Mouse (Mus musculus): ENCODE results near the gene Ddx59. TPM values are rescaled to one million over a fixed set of nuclear protein-coding genes. Genes with fewer than 3 reads are reported as not detected.

Gene Ddx59
- 16.7 and 19.0 TPM in 2 replicates for polyA plus RNA-seq (2015; fragmentation: Nextera tagmentation; extraction: Ambion mirVana)

DNA sequence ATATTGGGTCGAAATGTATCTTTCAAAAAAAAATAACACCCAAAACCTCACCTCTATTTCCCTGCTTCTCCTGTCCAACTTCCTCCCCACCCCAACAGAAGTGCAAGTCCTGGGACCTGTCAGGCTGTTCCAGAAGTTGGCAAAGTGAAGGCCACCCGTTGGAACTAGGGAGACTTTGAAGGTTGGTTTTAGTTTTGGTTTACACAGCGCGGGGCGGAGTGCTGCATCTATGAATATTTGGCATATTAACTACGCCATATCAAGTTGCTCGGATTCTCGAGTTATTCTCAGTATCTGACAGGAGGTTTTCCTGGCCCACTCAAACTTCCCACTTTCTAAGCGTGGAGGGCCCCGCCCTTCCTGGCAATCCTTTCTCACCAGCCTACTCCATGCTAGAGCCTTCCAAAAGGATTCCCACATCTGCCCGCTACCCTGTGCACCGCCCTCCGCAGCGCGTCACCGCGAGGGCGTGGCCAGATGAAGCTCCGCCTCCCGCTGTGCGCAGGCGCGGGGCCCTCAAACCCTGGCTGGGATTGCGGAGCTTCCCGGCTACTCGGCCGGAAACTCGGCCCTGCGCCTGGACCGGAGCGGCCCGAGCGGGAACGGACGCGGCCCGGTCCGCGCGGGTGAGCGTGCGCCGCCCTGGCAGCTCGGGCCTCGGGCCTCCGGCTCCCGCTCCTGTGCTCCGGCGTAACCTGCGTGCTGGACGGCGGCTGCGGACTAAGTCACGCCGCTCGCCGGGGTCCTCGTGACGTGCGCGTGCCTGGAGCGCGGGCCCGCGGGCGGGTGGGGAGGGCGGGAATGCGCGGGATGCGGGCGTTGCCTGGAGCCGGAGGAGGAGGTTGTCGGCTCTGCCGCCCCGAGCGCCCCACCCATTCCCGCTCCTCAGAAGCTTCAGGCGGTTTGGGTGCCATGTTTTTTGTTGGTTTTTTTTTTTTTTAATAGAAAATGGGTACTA is at the start of gene Ddx59:
Ddx59 (plus strand) TSS at position 474 of the 958 bp plus-strand sequence.
- Histone ChIP-seq H3K27me3 (no peaks in the 10 kb centered on the region), H3K4me1 (replicated peaks) (peaks cover 15% of the 10 kb centered on the region), H3K4me2 (replicated peaks) (peak within 1 kb of the TSS; percentile 59), H3K4me3 (replicated peaks) (peak within 1 kb of the TSS; percentile 67), H3K9ac (replicated peaks) (peak within 1 kb of the TSS; percentile 81), H3K36me3 (peaks cover 8% of the 10 kb centered on the region), H3K9me3 (no peaks in the 10 kb centered on the region), H3K27ac (peak within 1 kb of the TSS; percentile 96)
- peak; percentile 100 for ATAC-seq
- 3% methylated on average over 78 of the region's 78 CpGs for WGBS

DNA sequence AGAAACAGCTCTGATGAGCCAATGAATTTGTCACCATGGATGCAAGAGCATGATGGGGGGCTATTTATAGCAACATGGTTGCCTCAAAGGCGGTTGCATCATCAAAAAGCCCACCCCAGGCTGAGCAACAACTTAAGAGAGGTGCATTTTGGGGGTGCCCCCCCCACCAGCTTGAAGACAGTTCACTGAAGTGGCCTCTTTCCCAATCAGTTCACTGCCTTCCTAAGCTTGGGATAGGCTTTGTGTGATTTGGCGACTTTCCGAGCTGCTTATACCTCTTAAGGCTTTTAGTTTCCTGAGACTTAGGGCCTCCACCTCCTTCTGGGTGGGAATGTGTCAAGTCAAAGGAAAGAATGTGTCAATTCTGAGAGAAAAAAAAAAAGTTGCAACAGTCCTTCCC is 49.1 kb upstream of the Ddx59 start:
- ATAC-seq: no peak
- H3K36me3 ChIP-seq: no peaks in the 10 kb centered on the region
- no peak overlapping the region for H3K4me2 ChIP-seq (replicated peaks)
- H3K27me3 ChIP-seq: no peaks in the 10 kb centered on the region
- H3K4me3 ChIP-seq (replicated peaks): no peak overlapping the region
- no peaks in the 10 kb centered on the region for H3K9me3 ChIP-seq
- H3K4me1 ChIP-seq (replicated peaks): peaks cover 18% of the 10 kb centered on the region
- no peak overlapping the region for H3K9ac ChIP-seq (replicated peaks)
- WGBS: 62% methylated on average over 3 of the region's 3 CpGs
- no peak overlapping the region for H3K27ac ChIP-seq

DNA sequence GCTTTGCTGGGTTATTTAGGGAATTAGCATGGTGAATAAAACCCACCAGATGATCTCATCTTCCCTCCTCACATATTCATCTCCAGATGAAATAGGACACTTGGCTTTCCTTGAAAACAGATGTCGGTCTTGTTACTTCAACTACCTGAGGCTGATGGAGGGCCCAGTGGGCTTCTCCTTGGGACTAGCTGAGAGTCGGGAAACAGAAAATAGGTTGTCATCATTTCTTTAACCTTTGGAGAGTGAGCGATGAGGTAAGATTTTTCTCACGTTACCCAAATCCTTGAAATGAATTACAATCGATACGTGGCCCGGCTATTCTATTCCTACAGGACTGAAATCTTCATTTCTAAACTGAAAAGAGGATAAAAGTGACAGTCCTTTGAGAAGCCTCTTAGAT is 35.8 kb upstream of the Ddx59 start:
- Histone ChIP-seq H3K27me3 (no peaks in the 10 kb centered on the region), H3K4me3 (replicated peaks) (no peak overlapping the region), H3K4me2 (replicated peaks) (no peak overlapping the region), H3K9me3 (no peaks in the 10 kb centered on the region), H3K36me3 (no peaks in the 10 kb centered on the region), H3K9ac (replicated peaks) (no peak overlapping the region), H3K4me1 (replicated peaks) (no peaks in the 10 kb centered on the region), H3K27ac (no peak overlapping the region)
- no peak for ATAC-seq
- 91% methylated on average over 7 of the region's 7 CpGs for whole genome bisulfite sequencing

DNA sequence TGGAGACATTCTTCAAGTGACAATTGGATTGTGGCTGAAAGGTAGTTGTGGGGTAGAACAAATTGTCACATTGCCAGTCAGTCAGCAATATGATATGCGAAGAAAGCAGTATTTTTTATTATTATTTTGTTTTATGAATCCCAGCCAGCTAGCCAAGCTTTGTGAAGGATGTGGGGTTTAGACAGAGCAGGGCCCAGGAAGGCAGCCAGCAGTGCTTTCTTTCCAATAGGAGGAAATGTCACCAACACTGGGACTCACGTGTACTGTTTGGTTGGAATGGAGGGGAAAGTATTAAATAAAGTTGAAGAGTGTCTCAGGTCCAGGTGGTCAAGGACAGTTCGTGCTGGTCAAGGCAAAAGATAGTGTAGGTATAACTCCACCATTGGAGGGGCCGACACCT is 34.9 kb upstream of the Ddx59 start:
- 94% methylated on average over 4 of the region's 4 CpGs for WGBS
- no peaks in the 10 kb centered on the region for H3K27me3 ChIP-seq
- H3K9me3 ChIP-seq: no peaks in the 10 kb centered on the region
- H3K36me3 ChIP-seq: no peaks in the 10 kb centered on the region
- no peak overlapping the region for H3K9ac ChIP-seq (replicated peaks)
- no peak overlapping the region for H3K4me2 ChIP-seq (replicated peaks)
- H3K4me3 ChIP-seq (replicated peaks): no peak overlapping the region
- ATAC-seq: no peak
- no peaks in the 10 kb centered on the region for H3K4me1 ChIP-seq (replicated peaks)
- H3K27ac ChIP-seq: no peak overlapping the region

DNA sequence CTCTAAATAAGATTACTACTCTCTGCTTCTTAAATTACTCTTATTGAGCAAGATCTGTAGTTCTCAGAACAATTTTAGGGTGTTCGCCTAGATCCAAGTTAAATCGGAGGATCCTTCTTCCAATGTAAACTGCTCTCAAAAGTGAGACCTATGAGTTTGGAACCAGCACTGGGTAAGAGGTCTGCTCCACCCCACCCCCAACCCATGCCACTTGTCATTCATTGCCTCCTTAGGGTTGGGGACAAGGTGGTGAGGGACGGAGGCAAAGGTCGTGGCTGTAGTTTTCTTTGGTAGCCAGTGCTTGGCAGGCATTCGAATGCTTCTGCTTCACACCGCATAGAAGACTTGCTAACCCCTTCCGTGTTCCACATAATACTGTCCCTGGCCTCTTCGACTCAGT is 34.5 kb upstream of the Ddx59 start:
- WGBS: 92% methylated on average over 8 of the region's 8 CpGs
- ATAC-seq: no peak
- H3K27me3 ChIP-seq: no peaks in the 10 kb centered on the region

DNA sequence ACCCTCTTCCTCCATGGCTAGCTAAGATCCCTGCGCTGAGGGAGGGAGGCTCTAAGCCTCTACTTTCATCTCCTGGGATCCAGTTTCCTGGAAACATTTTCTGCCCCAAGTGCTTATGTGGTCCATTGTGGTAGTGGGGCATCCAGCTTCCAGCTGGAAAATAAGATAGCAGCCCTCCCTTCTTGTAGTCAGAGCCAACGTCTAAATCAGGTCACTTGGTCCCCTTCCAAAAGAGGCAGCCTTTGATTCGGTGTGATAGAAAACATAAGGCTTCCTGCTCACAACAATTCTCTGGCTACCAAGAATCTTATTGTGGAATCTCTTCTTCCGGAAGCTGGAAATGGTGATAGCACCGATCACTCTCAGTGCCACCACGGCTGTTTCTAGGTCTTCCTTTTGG is 33.9 kb upstream of the Ddx59 start:
- no peaks in the 10 kb centered on the region for H3K9me3 ChIP-seq
- no peaks in the 10 kb centered on the region for H3K4me1 ChIP-seq (replicated peaks)
- 84% methylated on average over 6 of the region's 6 CpGs for WGBS
- no peak overlapping the region for H3K4me3 ChIP-seq (replicated peaks)
- no peaks in the 10 kb centered on the region for H3K36me3 ChIP-seq
- H3K27ac ChIP-seq: no peak overlapping the region
- no peaks in the 10 kb centered on the region for H3K27me3 ChIP-seq
- no peak overlapping the region for H3K4me2 ChIP-seq (replicated peaks)
- no peak overlapping the region for H3K9ac ChIP-seq (replicated peaks)
- ATAC-seq: no peak

More for the DNA sequence above, 34.5 kb upstream of the Ddx59 start:
- H3K9me3 ChIP-seq: no peaks in the 10 kb centered on the region
- H3K36me3 ChIP-seq: no peaks in the 10 kb centered on the region
- no peaks in the 10 kb centered on the region for H3K4me1 ChIP-seq (replicated peaks)
- no peak overlapping the region for H3K4me3 ChIP-seq (replicated peaks)
- H3K27ac ChIP-seq: no peak overlapping the region
- no peak overlapping the region for H3K4me2 ChIP-seq (replicated peaks)
- H3K9ac ChIP-seq (replicated peaks): no peak overlapping the region

DNA sequence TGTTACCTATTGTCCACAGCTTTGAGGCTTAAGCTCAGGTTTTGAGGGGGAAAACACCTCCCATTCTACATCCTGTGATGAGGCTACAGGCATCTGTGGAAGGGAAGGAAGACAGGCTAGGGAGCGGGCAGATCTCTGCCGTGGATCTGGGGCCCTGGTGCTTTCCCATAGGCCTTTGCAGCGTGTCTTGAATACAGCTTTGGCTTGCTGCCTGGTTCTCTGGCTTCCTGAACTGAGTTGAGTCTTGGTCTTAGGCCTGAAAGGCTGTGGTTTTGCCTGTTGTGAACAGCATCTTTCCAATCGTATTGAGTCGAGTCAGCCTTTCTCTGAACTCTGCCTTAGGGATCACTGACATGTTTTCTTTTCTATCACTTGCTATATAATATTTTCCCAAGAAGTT is 33.5 kb upstream of the Ddx59 start:
- Histone ChIP-seq H3K9me3 (no peaks in the 10 kb centered on the region), H3K4me2 (replicated peaks) (no peak overlapping the region), H3K27ac (no peak overlapping the region), H3K4me3 (replicated peaks) (no peak overlapping the region), H3K9ac (replicated peaks) (no peak overlapping the region), H3K36me3 (no peaks in the 10 kb centered on the region), H3K27me3 (no peaks in the 10 kb centered on the region), H3K4me1 (replicated peaks) (no peaks in the 10 kb centered on the region)
- ATAC-seq: no peak
- WGBS: 84% methylated on average over 5 of the region's 5 CpGs

DNA sequence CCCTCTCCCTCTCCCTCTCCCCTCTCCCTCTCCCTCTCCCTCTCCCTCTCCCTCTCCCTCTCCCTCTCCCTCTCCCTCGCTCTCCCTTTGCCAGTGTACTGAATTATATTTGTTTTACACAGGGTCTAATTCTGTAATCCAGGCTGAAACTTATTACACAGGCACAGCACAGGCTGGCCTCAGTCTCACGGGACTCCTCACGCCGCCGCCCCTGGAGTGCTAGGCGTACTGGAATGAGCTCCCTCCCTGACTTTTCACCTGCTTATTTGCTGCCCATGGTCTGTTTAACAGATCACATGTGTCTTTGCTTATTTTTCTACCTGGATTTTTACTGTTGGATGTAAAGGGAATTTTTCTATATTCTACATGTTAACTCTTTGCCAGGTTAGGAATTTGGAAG is 28.2 kb upstream of the Ddx59 start:
- Histone ChIP-seq H3K9ac (replicated peaks) (no peak overlapping the region), H3K4me3 (replicated peaks) (no peak overlapping the region), H3K4me2 (replicated peaks) (no peak overlapping the region), H3K27me3 (no peaks in the 10 kb centered on the region), H3K4me1 (replicated peaks) (no peaks in the 10 kb centered on the region), H3K9me3 (no peaks in the 10 kb centered on the region), H3K27ac (no peak overlapping the region), H3K36me3 (no peaks in the 10 kb centered on the region)
- no peak for ATAC-seq
- 35% methylated on average over 5 of the region's 6 CpGs for WGBS

DNA sequence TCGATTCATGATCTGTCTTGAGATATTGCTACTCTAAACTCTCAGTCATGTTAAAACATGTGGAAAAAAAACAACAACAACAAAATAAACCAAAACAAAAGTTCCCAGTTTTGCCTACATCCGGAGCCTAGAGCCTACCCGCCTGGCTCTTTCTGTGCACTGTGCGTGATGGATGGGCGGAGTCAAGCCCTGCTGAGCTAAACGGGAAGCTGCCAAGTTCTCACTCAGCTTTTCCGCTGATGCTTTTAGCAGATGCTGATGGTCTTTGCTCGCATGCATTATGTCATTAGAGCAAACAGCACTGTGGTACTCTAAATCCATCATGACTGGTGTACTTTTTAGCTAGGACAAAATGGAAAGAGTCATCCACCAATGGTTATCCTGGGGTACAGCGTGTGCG is 20.6 kb upstream of the Ddx59 start:
- no peak for ATAC-seq

DNA sequence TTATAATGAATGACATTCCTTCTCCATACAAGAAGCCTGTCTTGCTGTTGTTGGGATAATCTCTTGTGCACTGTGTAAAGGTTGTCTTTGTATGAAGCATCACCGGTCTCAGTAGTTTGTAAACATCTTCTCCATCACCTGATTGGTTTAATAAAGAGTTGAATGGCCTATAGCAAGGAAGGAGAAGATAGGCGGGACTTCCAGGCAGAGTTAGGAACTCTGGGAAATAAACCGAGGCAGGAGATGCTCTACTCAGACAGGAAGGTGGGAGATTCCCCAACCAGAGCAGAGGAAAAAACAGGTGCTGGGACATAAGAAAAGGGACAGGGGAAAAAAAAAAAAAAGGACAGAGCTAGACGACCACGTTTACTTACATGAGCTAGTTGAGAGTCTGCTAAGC is 20.0 kb upstream of the Ddx59 start:
- 39% methylated on average over 5 of the region's 5 CpGs for WGBS
- peak overlapping the region; percentile 15; the same call in 1 of the 2 replicates for H3K4me3 ChIP-seq (replicated peaks)
- ATAC-seq: no peak

More for the DNA sequence above, 20.6 kb upstream of the Ddx59 start:
- Histone ChIP-seq H3K4me1 (replicated peaks) (no peaks in the 10 kb centered on the region), H3K4me2 (replicated peaks) (peak overlapping the region; percentile 35), H3K4me3 (replicated peaks) (peak overlapping the region; percentile 15; the same call in 1 of the 2 replicates), H3K36me3 (no peaks in the 10 kb centered on the region), H3K9ac (replicated peaks) (no peak overlapping the region), H3K27me3 (no peaks in the 10 kb centered on the region), H3K27ac (no peak overlapping the region), H3K9me3 (no peaks in the 10 kb centered on the region)
- 38% methylated on average over 10 of the region's 10 CpGs for WGBS

DNA sequence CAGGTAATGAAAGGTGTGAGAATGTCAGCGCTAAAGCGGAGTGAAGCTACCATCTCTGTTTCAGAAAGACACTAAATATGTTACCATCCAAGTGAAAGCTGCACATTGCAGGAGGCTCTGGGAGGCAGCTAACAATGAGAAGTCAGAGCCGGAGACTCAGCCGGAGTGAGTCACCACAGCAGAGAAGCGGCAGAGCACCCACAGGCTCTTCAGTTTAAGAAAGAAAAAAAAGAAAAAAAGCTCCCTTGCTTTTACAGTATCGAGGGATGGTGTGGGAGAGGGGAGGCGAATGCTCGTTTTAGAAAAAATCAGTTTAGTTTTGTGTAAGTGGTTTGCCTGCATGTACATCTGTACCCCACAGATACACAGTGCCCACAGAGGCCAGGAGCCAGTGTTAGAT is 13.8 kb upstream of the Ddx59 start:
- no peaks in the 10 kb centered on the region for H3K27me3 ChIP-seq
- no peak overlapping the region for H3K4me3 ChIP-seq (replicated peaks)
- WGBS: 75% methylated on average over 8 of the region's 8 CpGs
- H3K27ac ChIP-seq: no peak overlapping the region
- no peak for ATAC-seq
- H3K9me3 ChIP-seq: peaks cover 1% of the 10 kb centered on the region; the same call in 1 of the 2 replicates
- H3K4me1 ChIP-seq (replicated peaks): no peaks in the 10 kb centered on the region
- no peaks in the 10 kb centered on the region for H3K36me3 ChIP-seq
- H3K9ac ChIP-seq (replicated peaks): no peak overlapping the region
- no peak overlapping the region for H3K4me2 ChIP-seq (replicated peaks)

More for the DNA sequence above, 20.0 kb upstream of the Ddx59 start:
- H3K9ac ChIP-seq (replicated peaks): no peak overlapping the region
- H3K9me3 ChIP-seq: no peaks in the 10 kb centered on the region
- H3K4me2 ChIP-seq (replicated peaks): peak overlapping the region; percentile 35
- H3K27ac ChIP-seq: no peak overlapping the region
- no peaks in the 10 kb centered on the region for H3K27me3 ChIP-seq
- no peaks in the 10 kb centered on the region for H3K36me3 ChIP-seq
- no peaks in the 10 kb centered on the region for H3K4me1 ChIP-seq (replicated peaks)

DNA sequence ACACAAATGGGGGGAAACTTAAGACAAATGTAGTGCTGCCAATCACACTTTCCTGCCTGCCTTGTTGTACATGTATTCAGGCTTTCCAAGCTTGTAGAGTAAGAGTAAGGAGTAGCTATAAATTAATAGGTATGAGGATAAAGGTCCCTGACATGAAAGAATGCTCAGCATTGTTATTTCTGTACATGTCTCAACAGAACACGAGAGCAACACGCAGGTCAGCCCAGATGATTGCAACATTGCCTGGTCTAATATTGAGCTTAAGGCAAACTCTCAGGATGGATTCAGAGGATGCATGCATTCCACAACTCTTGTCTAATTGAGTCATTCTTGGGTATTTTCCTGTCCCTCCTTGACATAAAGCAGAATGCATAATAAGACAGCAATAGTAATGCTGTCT is 5.4 kb upstream of the Ddx59 start:
- Histone ChIP-seq H3K4me1 (replicated peaks) (0 out of 2 replicates have a peak, but pooled peaks cover under 1% of the 10 kb centered on the region), H3K36me3 (no peaks in the 10 kb centered on the region), H3K9me3 (peaks cover 2% of the 10 kb centered on the region; the same call in 1 of the 2 replicates), H3K4me3 (replicated peaks) (no peak overlapping the region), H3K4me2 (replicated peaks) (no peak overlapping the region), H3K27me3 (no peaks in the 10 kb centered on the region), H3K9ac (replicated peaks) (no peak overlapping the region), H3K27ac (no peak overlapping the region)
- WGBS: 92% methylated on average over 2 of the region's 2 CpGs
- ATAC-seq: no peak

Measured in midbrain, embryonic 13.5 days (tissue).